Mouse (Mus musculus) embryonic fibroblast, embryonic 13.5 days (primary cell): Measurements from ENCODE around the gene Mrps31. TPM values are rescaled to one million over a fixed set of nuclear protein-coding genes. Genes with fewer than 3 reads are reported as not detected.

Experiments used
- H3K27ac ChIP-seq: 2 replicates; pipeline ENCODE4 v1.5.1; 2012; ENCODE audit warnings: low read length, control low read depth, inconsistent platforms; ENCODE audit not compliant: insufficient read depth
- H3K4me1 ChIP-seq: 2 replicates; pipeline ENCODE4 v1.6.1; 2011; ENCODE audit warnings: low read length; ENCODE audit not compliant: control insufficient read depth, insufficient read depth
- H3K4me3 ChIP-seq: 2 replicates; pipeline ENCODE4 v1.5.1; 2011; ENCODE audit warnings: mild to moderate bottlenecking, control low read depth, low read length; ENCODE audit not compliant: insufficient read depth
- CTCF ChIP-seq: IDR thresholded peaks from 2 replicates; pipeline ENCODE4 v1.5.1; 2011; ENCODE audit warnings: mild to moderate bottlenecking, control low read depth, low read length, moderate library complexity, borderline replicate concordance; ENCODE audit not compliant: insufficient read depth
- POLR2A ChIP-seq: IDR thresholded peaks from 2 replicates; pipeline ENCODE4 v1.6.1; 2011; ENCODE audit warnings: low read depth, mild to moderate bottlenecking, control low read depth, low read length, moderate library complexity
- polyA plus RNA-seq: library from polyadenylated mRNA; stranded (reverse); fragments of >200 nt; gene quantifications from 2 replicates; pipeline ENCODE4 v1.2.4, GENCODE M21; 2011; ENCODE audit warnings: low read depth; ENCODE audit not compliant: missing spikeins, insufficient read length

The Mrps31 gene
- polyA plus RNA-seq, 1 experiment = 21.7 TPM

DNA sequence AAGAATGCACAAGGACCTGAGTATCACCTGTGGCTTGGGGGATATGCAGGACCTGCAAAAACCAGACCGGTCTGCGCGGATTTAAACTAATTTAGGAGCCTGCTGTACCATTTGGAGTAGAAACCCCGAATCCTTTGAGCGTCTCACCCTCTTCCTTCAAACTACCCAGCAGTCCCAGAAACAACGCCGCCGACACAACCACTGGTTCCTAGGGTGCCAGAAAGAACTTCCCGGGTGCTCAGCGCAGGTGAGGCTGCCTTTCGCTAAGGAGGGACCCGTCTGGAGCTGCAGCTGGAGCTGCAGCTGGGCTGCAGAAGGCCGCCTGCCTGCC is 13.4 kb upstream of the Mrps31 start:
- Histone ChIP-seq H3K27ac (no peak overlapping the region), H3K4me1 (peaks cover 2% of the 10 kb centered on the region; the same call in 1 of the 2 replicates), H3K4me3 (peak overlapping the region; percentile 81)
- TF ChIP-seq CTCF (no peak), POLR2A (no peak)

DNA sequence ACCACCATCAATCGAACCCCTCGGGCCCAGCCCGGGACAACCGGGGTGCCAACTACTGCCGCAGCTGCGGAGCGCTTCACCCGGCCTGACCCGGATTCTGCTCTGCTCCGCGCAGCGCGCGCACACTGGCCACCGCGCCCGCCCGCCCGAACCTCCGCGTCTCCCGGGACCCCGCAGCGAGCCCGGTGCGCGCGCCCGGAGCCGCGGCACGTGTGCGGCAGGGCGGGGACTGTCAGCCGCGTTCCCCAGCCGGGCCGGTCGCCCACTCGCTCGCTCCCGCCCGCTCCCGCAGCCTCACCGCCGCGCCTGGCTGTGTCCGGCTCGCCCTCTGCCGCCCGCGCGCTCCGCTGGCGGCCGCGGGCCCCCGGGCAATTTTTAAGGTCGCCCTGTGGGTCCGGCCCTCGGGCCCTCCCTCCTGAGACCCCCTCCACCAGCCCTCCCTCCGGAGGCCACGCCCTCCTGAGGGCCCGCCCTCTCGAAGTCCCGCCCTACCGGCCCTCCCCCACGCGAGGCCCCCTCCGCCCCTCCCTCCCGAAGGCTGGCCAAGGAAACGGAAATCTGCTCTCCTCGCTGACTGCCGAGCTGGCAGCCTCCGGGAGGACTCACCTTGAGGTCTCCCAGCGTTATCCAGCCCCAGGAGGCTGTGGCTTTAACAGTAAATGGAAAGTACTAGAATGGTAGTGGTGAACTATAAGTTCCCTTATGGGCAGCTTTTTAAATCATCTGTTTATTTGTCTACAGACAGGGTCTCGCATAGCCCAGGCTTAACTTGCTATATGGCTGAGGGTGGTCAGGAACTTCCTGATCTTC is 12.8 kb upstream of the Mrps31 start, which contains the start of gene Slc25a15:
TSS of gene Slc25a15 (minus strand) at position 456 of the 810 bp plus-strand sequence.
- H3K4me1 ChIP-seq = peaks cover 2% of the 10 kb centered on the region; the same call in 1 of the 2 replicates
- peak within 1 kb of the TSS; percentile 66 for H3K27ac ChIP-seq
- no peak for TF ChIP-seq CTCF
- TF ChIP-seq POLR2A = peak; percentile 99
- peak within 1 kb of the TSS; percentile 81 for H3K4me3 ChIP-seq

DNA sequence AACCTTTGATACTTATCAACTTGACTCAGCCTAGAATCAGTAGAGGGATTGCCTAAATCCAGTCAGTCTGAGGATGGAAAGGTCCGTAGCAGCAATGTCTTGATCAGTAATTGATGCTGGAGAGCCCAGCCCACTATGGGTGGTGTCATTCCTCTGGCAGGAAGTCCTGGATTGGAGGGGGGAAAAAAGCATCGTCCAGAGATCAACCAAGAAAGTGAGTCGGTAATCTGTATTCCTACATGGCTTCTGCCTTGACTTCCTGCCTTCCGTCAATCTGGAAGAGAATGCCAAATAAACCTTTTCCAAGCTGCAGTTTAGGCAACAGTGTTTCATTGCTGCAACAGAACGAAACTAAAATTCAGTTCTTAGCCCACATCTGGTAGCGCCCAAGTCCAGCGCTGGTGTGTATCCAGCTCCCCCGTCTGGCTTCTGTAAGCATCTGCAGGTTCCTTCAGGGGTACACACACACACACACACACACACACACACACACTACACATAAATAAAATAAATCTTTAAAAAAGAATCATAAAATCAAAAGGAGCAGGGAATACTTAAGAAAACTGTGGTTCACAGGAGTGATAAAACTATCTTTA is 11.8 kb upstream of the Mrps31 start:
- Histone ChIP-seq H3K4me1 (peaks cover 2% of the 10 kb centered on the region; the same call in 1 of the 2 replicates), H3K27ac (no peak overlapping the region), H3K4me3 (peak overlapping the region; percentile 70)
- peak; percentile 23; the same call in 1 of the 2 replicates for TF ChIP-seq POLR2A
- no peak for TF ChIP-seq CTCF

DNA sequence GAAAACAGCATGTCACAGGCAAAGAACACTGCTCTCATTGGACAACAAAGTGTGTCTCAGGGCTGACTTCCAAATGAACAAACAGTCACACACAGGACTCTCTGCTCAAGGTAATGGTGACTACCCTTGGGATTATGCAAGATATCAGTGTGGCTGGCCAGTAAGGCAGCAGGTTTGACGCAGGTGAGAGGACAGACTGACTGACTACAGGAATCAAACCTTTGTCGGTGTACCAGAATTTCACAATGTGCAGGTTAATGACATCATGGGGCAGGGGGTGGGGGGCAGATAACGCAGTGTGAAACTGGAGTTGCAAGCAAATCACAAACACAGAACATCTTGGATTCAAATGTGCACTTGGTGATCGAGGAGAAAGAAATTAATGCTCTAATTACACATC is 10.6 kb upstream of the Mrps31 start:
- Histone ChIP-seq H3K4me1 (peaks cover 2% of the 10 kb centered on the region; the same call in 1 of the 2 replicates), H3K27ac (no peak overlapping the region), H3K4me3 (no peak overlapping the region)
- TF ChIP-seq CTCF (no peak), POLR2A (no peak)

DNA sequence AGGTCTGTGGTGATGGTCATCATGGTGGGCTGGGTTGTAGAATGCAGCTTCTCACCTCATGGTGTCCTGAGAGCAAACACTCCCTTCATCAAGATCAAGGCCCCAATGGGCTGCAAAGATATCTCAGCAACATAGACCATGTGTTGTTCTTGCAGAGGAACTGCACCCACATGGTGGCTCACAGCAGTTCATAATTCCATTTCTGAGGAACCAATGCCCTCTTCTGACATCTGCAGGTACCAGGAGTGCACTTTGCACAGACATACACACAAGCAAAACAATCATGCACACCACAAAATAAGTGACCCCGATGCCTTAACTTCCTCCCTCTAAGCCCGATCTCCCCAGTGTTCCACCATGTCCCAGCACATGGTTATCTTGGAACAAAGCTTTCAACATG is 7.9 kb upstream of the Mrps31 start:
- no peak overlapping the region for H3K27ac ChIP-seq
- peaks cover 2% of the 10 kb centered on the region for H3K4me1 ChIP-seq
- H3K4me3 ChIP-seq = no peak overlapping the region
- TF ChIP-seq CTCF (no peak), POLR2A (no peak)

DNA sequence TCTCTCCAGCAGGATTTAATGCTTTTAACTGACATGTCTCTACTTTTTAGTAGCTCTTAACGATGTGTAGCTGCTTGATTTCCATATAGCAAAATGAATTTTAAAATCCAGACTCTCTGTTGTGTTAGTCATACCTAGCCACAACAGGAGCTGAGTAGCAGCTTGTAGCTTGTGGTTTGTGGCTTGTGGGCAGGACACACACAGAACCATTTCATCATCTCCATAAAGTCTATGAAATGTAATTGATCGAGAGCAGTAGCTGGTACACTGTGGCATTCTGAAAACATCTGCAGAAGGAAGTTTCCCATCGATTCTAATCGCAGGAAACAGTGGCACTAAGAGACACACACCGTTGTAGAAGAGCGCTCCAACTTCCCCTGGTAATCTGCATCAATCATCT is 5.4 kb upstream of the Mrps31 start:
- no peak for TF ChIP-seq CTCF
- no peak for TF ChIP-seq POLR2A
- Histone ChIP-seq H3K4me3 (no peak overlapping the region), H3K4me1 (peaks cover 2% of the 10 kb centered on the region), H3K27ac (no peak overlapping the region)

DNA sequence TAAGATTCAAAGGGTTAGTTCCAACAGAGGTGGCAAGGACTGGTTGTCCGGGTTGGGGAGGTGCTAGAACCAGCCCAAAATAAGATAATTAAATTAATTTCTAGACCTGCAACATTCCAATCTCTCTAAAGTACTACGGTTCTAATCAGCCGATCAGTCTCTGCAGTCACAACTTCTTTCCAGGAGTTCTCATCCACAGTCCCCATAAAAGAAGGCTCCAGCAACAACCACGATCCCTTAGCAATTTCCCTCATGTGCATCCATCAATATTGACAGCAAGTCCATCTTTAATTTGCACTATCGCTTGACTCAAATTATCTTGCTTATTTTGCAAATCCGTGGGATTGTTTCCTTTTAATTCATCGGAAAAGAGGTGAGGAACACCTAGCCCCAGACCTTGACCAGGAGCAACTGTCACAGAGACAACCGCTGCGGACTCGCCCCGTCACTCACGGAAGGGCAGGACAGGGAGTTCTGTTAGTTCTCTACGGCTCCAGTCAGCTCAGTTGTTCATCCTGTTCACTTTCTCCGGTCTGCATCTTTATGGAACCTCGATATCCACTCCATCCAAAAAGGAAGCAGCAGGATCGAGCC is 376 bp upstream of the Mrps31 start:
- H3K4me3 ChIP-seq = peak overlapping the region; percentile 75
- H3K4me1 ChIP-seq = peaks cover 2% of the 10 kb centered on the region
- no peak for TF ChIP-seq POLR2A
- no peak for TF ChIP-seq CTCF
- H3K27ac ChIP-seq = no peak overlapping the region

DNA sequence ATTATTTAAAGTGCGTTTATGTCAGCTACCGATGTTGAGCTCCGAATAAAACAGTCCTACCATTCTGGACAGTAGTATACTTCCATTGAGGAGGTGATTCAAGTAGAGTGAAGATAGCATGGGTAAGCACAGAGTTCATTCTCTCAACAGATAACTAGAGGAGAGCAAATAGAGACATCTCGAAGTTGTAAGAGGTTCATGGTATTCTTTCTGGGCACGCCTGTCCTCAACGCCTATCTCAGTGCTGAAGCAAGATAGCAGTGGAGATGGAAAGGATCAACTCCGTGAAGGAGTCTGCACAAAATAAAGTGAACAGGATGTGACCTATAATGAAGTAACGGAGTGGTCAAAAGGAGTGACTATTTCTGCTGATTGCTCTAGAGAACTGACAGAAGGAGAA is 810 bp downstream of the Mrps31 start:
- no peak for TF ChIP-seq CTCF
- no peak for TF ChIP-seq POLR2A
- Histone ChIP-seq H3K4me1 (no peaks in the 10 kb centered on the region), H3K4me3 (peak overlapping the region; percentile 70), H3K27ac (no peak overlapping the region)

Other genes with a start within 250 kb of the Mrps31 start
- gene Nek3, start 244.9 kb upstream of the Mrps31 start, polyA plus RNA-seq = 3.7 and 4.3 TPM in 2 replicates
- gene Ckap2, start 225.5 kb upstream of the Mrps31 start, polyA plus RNA-seq = 57.2 and 63.5 TPM in 2 replicates
- 29.0 and 43.9 TPM in 2 replicates for gene Vps36, start 218.6 kb upstream of the Mrps31 start, polyA plus RNA-seq
- 1.3 and 1.6 TPM in 2 replicates for gene Thsd1, start 184.0 kb upstream of the Mrps31 start, polyA plus RNA-seq
- gene Tpte, start 127.9 kb upstream of the Mrps31 start, polyA plus RNA-seq = not detected in 2 replicates
- gene Slc25a15, start 12.8 kb upstream of the Mrps31 start, polyA plus RNA-seq = 7.5 and 10.2 TPM in 2 replicates